Mouse (Mus musculus): ENCODE measurements around the gene Cplane1.

Gene Cplane1

DNA sequence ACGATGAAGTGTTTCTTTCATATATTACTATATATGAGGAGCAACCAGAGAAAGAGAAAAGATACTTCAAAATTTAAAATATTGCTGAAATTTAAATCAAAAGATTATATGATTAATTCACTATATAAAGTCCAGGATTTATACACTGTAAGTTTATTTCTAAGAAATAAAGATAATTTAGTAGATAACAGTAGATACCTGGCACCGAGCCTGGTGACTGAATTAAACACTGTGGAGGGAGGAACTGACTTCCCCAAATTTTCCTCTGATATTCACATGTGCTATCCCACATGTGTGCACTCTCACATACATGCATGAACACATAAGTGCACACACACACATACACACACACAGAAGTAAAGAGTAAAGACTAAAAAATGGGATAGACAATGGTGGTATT is 113.2 kb downstream of the Cplane1 start:
- in situ Hi-C loops (cut with MboI; ENCODE audit: unreplicated experiment in 2 of 2), result no loop called here

DNA sequence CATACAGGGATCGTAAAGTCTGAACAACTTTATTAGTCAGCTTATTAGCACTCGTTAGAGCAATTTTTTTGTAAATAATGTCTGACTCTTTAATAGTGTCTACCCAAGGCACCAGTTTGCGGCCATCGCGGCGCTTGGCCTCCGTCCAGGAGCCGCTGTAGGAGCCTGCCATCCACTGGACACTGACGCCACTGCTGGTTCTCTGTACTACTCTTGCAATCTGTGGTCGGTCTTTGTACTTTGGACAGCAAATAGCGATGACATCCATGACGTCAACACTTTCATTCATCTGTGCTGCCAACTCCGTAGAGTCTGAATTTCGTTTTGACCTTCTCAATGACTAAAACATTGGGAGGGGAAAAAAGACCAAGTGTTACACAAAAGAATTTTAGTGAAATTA is 122.3 kb downstream of the Cplane1 start:
- in situ Hi-C loops (cut with MboI; ENCODE audit: unreplicated experiment in 2 of 2), result loop anchor here in 1 of 2 experiments (5.0 kb wide), 1 partner anchor 71 kb away; no protein-coding TSS in a partner anchor

DNA sequence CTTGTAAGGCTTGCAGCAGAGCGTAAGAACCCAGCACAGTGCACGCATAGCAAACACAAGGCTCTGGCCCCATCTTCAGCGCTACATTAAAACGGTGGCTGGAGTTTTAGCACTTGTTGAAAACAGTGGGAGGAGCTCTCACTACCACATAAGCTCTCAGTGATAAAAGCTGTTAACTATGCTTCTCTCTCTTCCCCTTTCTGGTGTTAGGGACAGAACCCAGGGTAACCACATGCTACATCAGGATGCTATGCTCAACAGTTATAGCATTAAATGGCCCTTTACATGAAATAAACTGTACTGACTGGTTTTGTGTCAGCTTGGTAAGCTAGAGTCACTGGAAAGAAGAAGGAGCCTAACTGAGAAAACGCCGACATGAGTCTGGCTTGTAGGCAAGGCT is 125.2 kb downstream of the Cplane1 start:
- in situ Hi-C loops (cut with MboI; ENCODE audit: unreplicated experiment in 2 of 2), result loop anchor here in 1 of 2 experiments (5.0 kb wide), 1 partner anchor 68 kb away; no protein-coding TSS in a partner anchor

DNA sequence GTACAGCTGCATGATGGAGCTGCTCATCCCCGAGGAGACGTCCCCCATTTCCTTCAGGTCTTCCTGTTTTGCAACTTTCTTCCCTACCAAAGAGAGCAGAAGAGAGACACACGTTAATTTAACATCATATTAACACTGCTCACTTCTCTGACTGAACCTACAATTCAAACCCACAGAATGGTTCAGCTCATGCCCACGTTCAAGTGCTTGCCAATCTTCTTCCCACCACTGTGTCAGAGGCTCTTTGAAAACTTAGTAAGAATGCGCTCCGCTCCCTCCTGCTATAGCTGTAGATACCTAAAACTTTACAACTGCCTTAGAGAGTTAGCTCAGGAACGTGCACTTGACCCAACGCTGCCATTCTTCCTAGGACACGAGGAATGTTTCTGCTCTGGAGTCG is 134.0 kb downstream of the Cplane1 start:
- in situ Hi-C loops (cut with MboI; ENCODE audit: unreplicated experiment in 2 of 2), result loop anchor here (10.0 to 25.0 kb wide), 3 partner anchors 158 to 1518 kb away; no protein-coding TSS in a partner anchor

DNA sequence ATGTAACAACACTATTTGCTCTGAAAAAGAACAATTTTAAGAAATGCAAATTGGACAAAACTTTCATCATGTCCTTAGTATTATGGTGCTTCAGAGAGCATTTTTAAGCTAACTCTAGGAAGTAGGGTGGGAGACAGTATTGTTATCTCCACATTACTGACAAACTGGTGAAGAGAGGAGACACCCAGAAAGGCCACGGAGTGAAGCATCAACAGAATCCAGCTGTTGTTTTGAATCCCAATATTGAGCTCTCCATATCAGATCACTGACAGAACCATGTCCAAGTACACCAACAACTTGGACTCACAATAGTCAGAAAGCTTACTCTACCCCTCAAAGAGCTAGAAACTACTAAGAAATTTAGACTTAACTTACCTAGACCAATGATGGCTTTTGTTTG is 136.6 kb downstream of the Cplane1 start:
- in situ Hi-C loops (cut with MboI; ENCODE audit: unreplicated experiment in 2 of 2), result loop anchor here (10.0 to 25.0 kb wide), 3 partner anchors 161 to 1521 kb away; no protein-coding TSS in a partner anchor

DNA sequence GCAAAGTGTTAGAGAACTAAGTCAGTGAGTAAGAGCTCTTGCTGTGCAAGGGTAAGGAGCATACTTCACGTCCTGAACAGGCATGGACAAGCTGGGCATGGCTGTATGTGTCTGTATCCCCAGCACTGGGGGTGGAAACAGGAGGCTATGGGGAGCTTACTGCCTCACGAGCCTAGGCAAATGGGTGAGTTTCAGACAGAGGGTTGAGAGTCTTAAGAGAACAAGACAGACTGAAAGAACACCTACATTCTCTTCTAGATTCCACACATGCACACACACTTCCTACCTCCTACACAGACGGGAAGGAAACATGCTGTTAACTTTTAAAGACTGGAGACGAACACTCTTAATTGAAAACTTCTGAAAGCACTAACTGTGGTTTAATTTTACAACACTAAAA is 148.5 kb downstream of the Cplane1 start:
- in situ Hi-C loops (cut with MboI; ENCODE audit: unreplicated experiment in 2 of 2), result loop anchor here in 1 of 2 experiments (25.0 kb wide), 1 partner anchor 1530 kb away; no protein-coding TSS in a partner anchor

DNA sequence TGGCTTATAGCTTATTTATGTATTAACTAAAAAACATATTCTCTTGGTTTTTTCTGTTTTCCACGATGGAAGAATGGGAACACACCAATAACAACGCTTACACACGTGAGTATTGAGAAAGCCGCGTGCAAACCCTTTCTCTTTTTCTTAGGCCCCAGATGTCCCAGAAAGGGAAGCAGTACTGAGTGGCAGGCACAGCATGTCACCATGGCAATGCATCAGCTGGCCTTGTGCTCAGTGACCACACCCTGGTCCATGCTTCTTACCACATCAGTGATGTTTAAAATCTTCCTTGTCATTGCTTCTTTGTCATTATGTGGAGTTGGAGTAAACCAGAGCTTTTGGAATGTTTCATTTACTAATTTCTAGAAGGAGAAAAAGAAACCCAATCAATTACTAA is 150.3 kb downstream of the Cplane1 start:
- in situ Hi-C loops (cut with MboI; ENCODE audit: unreplicated experiment in 2 of 2), result loop anchor here in 1 of 2 experiments (25.0 kb wide), 1 partner anchor 1532 kb away; no protein-coding TSS in a partner anchor

Measured in v-Abl transformed pro-B cells (cell line).